Mouse (Mus musculus) left cerebral cortex, postnatal 4 days (tissue): ENCODE measurements at regions not wholly inside any gene's neighbourhood (a gene's known extent, or its start where the extent isn't known, plus 50 kb on each side); places are given as distances from the start of the nearest gene placed in this dataset.
"Not testable (repeated sequence)": the region's sequence is repeated elsewhere in the genome, so short reads cannot be mapped to it uniquely, and the experiment has no call there.

Experiments
- DNase-seq: peaks from one replicate; pipeline ENCODE4 v3.0.0-alpha.2; 2022
- intact Hi-C: fragments of 180-260 bp; cut with DNase I; formaldehyde crosslinking; loops from one replicate; pipeline ENCODE4 v1.15.1; 2025

- intact Hi-C loops: no loop called here
- DNase-seq: no peak
Observed at GRCm38 (mm10) chr6:31821621-31822020, 228.4 kb upstream of the 1700012A03Rik start.

- no peak for DNase-seq
- intact Hi-C loops: no loop called here
Observed at GRCm38 (mm10) chr6:31817640-31818039, 232.4 kb upstream of the 1700012A03Rik start.

GRCm38 (mm10) chr6:31811890-31812289, 238.2 kb upstream of the 1700012A03Rik start:
- no peak for DNase-seq
- intact Hi-C loops: no loop called here

GRCm38 (mm10) chr6:31810602-31811512, 239.2 kb upstream of the 1700012A03Rik start:
- no peak for DNase-seq
- intact Hi-C loops: no loop called here

- intact Hi-C loops, DNase-seq: not testable (repeated sequence)
Observed at GRCm38 (mm10) chr6:31804468-31804867, 240.7 kb upstream of the Podxl start.

- DNase-seq, intact Hi-C loops: not testable (repeated sequence)
Observed at GRCm38 (mm10) chr6:31803222-31803621, 239.4 kb upstream of the Podxl start.

GRCm38 (mm10) chr6:31791547-31791946, 227.8 kb upstream of the Podxl start:
- intact Hi-C loops: no loop called here
- no peak for DNase-seq

- peak; percentile 20 for DNase-seq
- intact Hi-C loops: no loop called here
Observed at GRCm38 (mm10) chr6:31790906-31791305, 227.1 kb upstream of the Podxl start.

GRCm38 (mm10) chr6:31776841-31777240, 213.1 kb upstream of the Podxl start:
- intact Hi-C loops: no loop called here
- DNase-seq: no peak

- intact Hi-C loops: no loop called here
- no peak for DNase-seq
Observed at GRCm38 (mm10) chr6:31771916-31772315, 208.1 kb upstream of the Podxl start.

- DNase-seq: peak; percentile 34
- intact Hi-C loops: no loop called here
Observed at GRCm38 (mm10) chr6:31745589-31745988, 181.8 kb upstream of the Podxl start.

GRCm38 (mm10) chr6:31731391-31731790, 167.6 kb upstream of the Podxl start:
- DNase-seq: no peak
- intact Hi-C loops: no loop called here

GRCm38 (mm10) chr6:31719614-31720013, 155.8 kb upstream of the Podxl start:
- DNase-seq: no peak

GRCm38 (mm10) chr6:31718843-31719242, 155.1 kb upstream of the Podxl start:
- DNase-seq: no peak
- intact Hi-C loops: no loop called here

More at GRCm38 (mm10) chr6:31719614-31720013, 155.8 kb upstream of the Podxl start:
- intact Hi-C loops: no loop called here

GRCm38 (mm10) chr6:31717531-31717930, 153.8 kb upstream of the Podxl start:
- DNase-seq: no peak
- intact Hi-C loops: no loop called here

- intact Hi-C loops: no loop called here
- no peak for DNase-seq
Observed at GRCm38 (mm10) chr6:31707256-31707655, 143.5 kb upstream of the Podxl start.

- no peak for DNase-seq
- intact Hi-C loops: no loop called here
Observed at GRCm38 (mm10) chr6:31704191-31704590, 140.4 kb upstream of the Podxl start.

- no peak for DNase-seq
- intact Hi-C loops: no loop called here
Observed at GRCm38 (mm10) chr6:31702931-31703330, 139.2 kb upstream of the Podxl start.

- intact Hi-C loops: no loop called here
- DNase-seq: no peak
Observed at GRCm38 (mm10) chr6:31695885-31696284, 132.1 kb upstream of the Podxl start.

GRCm38 (mm10) chr6:31693047-31693446, 129.3 kb upstream of the Podxl start:
- no peak for DNase-seq
- intact Hi-C loops: no loop called here

- no peak for DNase-seq
- intact Hi-C loops: no loop called here
Observed at GRCm38 (mm10) chr6:31692024-31692423, 128.2 kb upstream of the Podxl start.

GRCm38 (mm10) chr6:31680101-31680500, 116.3 kb upstream of the Podxl start:
- intact Hi-C loops: no loop called here
- DNase-seq: no peak
